Mouse (Mus musculus): ENCODE measurements at regions not wholly inside any gene's neighbourhood (a gene's known extent, or its start where the extent isn't known, plus 50 kb on each side); places are given as distances from the start of the nearest gene placed in this dataset.

- no peak for TF ChIP-seq CTCF (conservative IDR thresholded peaks at IDR 0.05 in 1 of 2, IDR thresholded peaks at IDR 0.05 in 1 of 2; ENCODE audit: low read depth in 2 of 2, low read length in 2 of 2)
- no peak for TF ChIP-seq TCF12 (IDR thresholded peaks at IDR 0.05; ENCODE audit: low read depth, low read length)
- no peak for TF ChIP-seq ZC3H11A (IDR thresholded peaks at IDR 0.05; ENCODE audit: low read depth, low read length)
- TF ChIP-seq POLR2A (IDR thresholded peaks at IDR 0.05; ENCODE audit: low read depth, low read length), result no peak
- TF ChIP-seq TBP (conservative IDR thresholded peaks at IDR 0.05; ENCODE audit: low read depth, low read length), result no peak
- TF ChIP-seq EP300 (IDR thresholded peaks at IDR 0.05; ENCODE audit: low read length), result no peak
- TF ChIP-seq RCOR1 (conservative IDR thresholded peaks at IDR 0.05; ENCODE audit: low read depth, low read length), result no peak
- no peak for TF ChIP-seq SIN3A (IDR thresholded peaks at IDR 0.05; ENCODE audit: low read length)
- no peak for TF ChIP-seq POLR2AphosphoS2 (IDR thresholded peaks at IDR 0.05; ENCODE audit: low read depth, low read length)
- no peak for TF ChIP-seq USF1 (IDR thresholded peaks at IDR 0.05; ENCODE audit: low read depth, low read length)
- no peak for TF ChIP-seq MAZ (IDR thresholded peaks at IDR 0.05; ENCODE audit: low read depth, low read length)
- no peak for TF ChIP-seq MAX (IDR thresholded peaks at IDR 0.05; ENCODE audit: low read length)
- no peak for TF ChIP-seq CHD2 (IDR thresholded peaks at IDR 0.05; ENCODE audit: low read length)
- TF ChIP-seq MYC (IDR thresholded peaks at IDR 0.05; ENCODE audit: low read depth, low read length), result no peak
These were observed 212.1 kb downstream of the Cdca7 start for GRCm38 (mm10) chr2:72688031-72688430.
